Mouse (Mus musculus) CD4-positive, CD25-positive, alpha-beta regulatory T cell, adult 4 months (primary cell): ENCODE measurements around the gene Ttf1. TPM values are rescaled to one million over a fixed set of nuclear protein-coding genes. Genes with fewer than 3 reads are reported as not detected.
"Not testable (repeated sequence)": the region's sequence is repeated elsewhere in the genome, so short reads cannot be mapped to it uniquely, and the experiment has no call there.

Source experiments
- ATAC-seq: one replicate; pipeline ENCODE4 v1.8.0; 2017
- polyA plus RNA-seq, 2 experiments: library from polyadenylated mRNA; unstranded; fragments of 100-300 nt; shearing (Covaris generic); gene quantifications; one replicate each; pipeline ENCODE4 v1.2.1; 2017

The Ttf1 gene
- polyA plus RNA-seq, 2 experiments from 2014 or later, result 20.7 to 24.1 TPM

- no peak for ATAC-seq
Observed at GRCm38 (mm10) chr2:29065796-29066195, 5.7 kb downstream of the Ttf1 start.

- ATAC-seq, result no peak
Observed at GRCm38 (mm10) chr2:29066410-29066809, 6.3 kb downstream of the Ttf1 start.

GRCm38 (mm10) chr2:29074676-29075075, 14.6 kb downstream of the Ttf1 start:
- ATAC-seq, result no peak

GRCm38 (mm10) chr2:29075331-29076070, 15.4 kb downstream of the Ttf1 start:
- no peak for ATAC-seq

GRCm38 (mm10) chr2:29076226-29076625, 16.2 kb downstream of the Ttf1 start:
- ATAC-seq, result no peak

- ATAC-seq, result no peak
Observed at GRCm38 (mm10) chr2:29081965-29082364, 21.9 kb downstream of the Ttf1 start.

- ATAC-seq, result no peak
Observed at GRCm38 (mm10) chr2:29086026-29086425, 26.0 kb downstream of the Ttf1 start.

GRCm38 (mm10) chr2:29089276-29089675, 29.2 kb downstream of the Ttf1 start:
- ATAC-seq, result not testable (repeated sequence)

GRCm38 (mm10) chr2:29095674-29096073, 35.6 kb downstream of the Ttf1 start:
- ATAC-seq, result peak; percentile 76

GRCm38 (mm10) chr2:29096751-29097150, 36.7 kb downstream of the Ttf1 start:
- peak; percentile 33 for ATAC-seq

GRCm38 (mm10) chr2:29097465-29097864, 37.4 kb downstream of the Ttf1 start:
- peak; percentile 80 for ATAC-seq

- not testable (repeated sequence) for ATAC-seq
Observed at GRCm38 (mm10) chr2:29097955-29098354, 37.9 kb downstream of the Ttf1 start.

GRCm38 (mm10) chr2:29098786-29099185, 38.7 kb downstream of the Ttf1 start:
- ATAC-seq, result no peak

- no peak for ATAC-seq
Observed at GRCm38 (mm10) chr2:29099646-29100045, 39.6 kb downstream of the Ttf1 start.

GRCm38 (mm10) chr2:29100822-29101534, 40.9 kb downstream of the Ttf1 start:
- peak; percentile 40 for ATAC-seq

- ATAC-seq, result peak; percentile 32
Observed at GRCm38 (mm10) chr2:29102416-29103377, 42.6 kb downstream of the Ttf1 start.

GRCm38 (mm10) chr2:29120969-29121368, 60.9 kb downstream of the Ttf1 start:
- no peak for ATAC-seq

GRCm38 (mm10) chr2:29122446-29122845, 62.4 kb downstream of the Ttf1 start:
- ATAC-seq, result peak; percentile 37

- ATAC-seq, result no peak
Observed at GRCm38 (mm10) chr2:29123907-29124569, 64.0 kb downstream of the Ttf1 start, which contains the start of gene Setx. Gene Setx (plus strand): TSS chr2:29124181.

- no peak for ATAC-seq
Observed at GRCm38 (mm10) chr2:29124571-29124935, 64.5 kb downstream of the Ttf1 start.

- peak; percentile 88 for ATAC-seq
Observed at GRCm38 (mm10) chr2:29124936-29125701, 65.1 kb downstream of the Ttf1 start.
